Mouse (Mus musculus): ENCODE results near the gene Cyth3.

DNA sequence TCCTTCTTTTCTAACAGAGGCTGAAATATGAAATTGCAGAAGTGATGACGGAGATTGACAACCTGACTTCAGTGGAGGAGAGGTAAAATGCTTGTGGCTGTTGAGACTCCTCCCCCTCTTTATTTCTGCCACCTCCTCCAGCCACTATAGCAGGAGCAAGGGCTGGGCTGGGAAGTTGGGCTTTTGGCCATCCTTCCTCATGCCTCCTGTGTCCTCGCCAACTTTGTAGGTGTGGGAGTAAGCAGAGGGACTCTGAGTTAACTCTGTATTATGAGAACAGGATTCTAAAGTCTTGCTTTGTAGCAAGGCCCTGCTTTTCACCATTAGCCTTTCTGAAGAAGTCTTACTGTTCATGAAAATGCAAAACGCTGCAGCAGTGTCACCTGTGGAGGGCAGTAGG is 64.2 kb downstream of the Cyth3 start:
- no peak for TF ChIP-seq CTCF (conservative IDR thresholded peaks at IDR 0.05; ENCODE audit: low read length)
- TF ChIP-seq NANOG (IDR thresholded peaks at IDR 0.05; ENCODE audit: borderline replicate concordance, low read length) = no peak
- no peak for TF ChIP-seq POU5F1 (IDR thresholded peaks at IDR 0.05; ENCODE audit: borderline replicate concordance, low read length)

Data from E14TG2a.4 (cell line).